Mouse (Mus musculus) myocyte (in vitro differentiated cells): Measurements from ENCODE around the gene Spred2.

ENCODE experiments used
- E2F4 ChIP-seq: IDR thresholded peaks from one replicate; pipeline ENCODE4 v1.6.1; 2011; ENCODE audit warnings: mild to moderate bottlenecking, control low read depth, moderate library complexity; ENCODE audit not compliant: insufficient read depth
- MAX ChIP-seq: IDR thresholded peaks from one replicate; pipeline ENCODE4 v1.6.1; 2011; ENCODE audit warnings: low read depth, mild to moderate bottlenecking, control low read depth
- MYOD1 ChIP-seq, 3 experiments: IDR thresholded peaks; one replicate each; pipeline ENCODE4 v1.6.1; 2011; ENCODE audit warnings: control low read depth in 2 of 3, low read depth in 2 of 3, mild to moderate bottlenecking in 2 of 3, moderate library complexity in 1 of 3; ENCODE audit not compliant: insufficient read length in 2 of 3, control insufficient read depth in 1 of 3
- MYOG ChIP-seq, 3 experiments: IDR thresholded peaks; one replicate each; pipeline ENCODE4 v1.6.1; 2011; ENCODE audit warnings: control low read depth in 2 of 3, low read depth in 2 of 3, mild to moderate bottlenecking in 2 of 3; ENCODE audit not compliant: insufficient read length in 2 of 3, control insufficient read depth in 1 of 3, insufficient read depth in 1 of 3
- POLR2A ChIP-seq: IDR thresholded peaks from one replicate; pipeline ENCODE4 v1.6.1; 2011; ENCODE audit warnings: low read depth, mild to moderate bottlenecking, control low read depth, moderate library complexity; ENCODE audit not compliant: insufficient read length
- POLR2AphosphoS2 ChIP-seq: IDR thresholded peaks from one replicate; pipeline ENCODE4 v1.6.1; 2011; ENCODE audit warnings: low read depth, control low read depth; ENCODE audit not compliant: insufficient read length
- REST ChIP-seq: IDR thresholded peaks from one replicate; pipeline ENCODE4 v1.6.1; 2011; ENCODE audit warnings: mild to moderate bottlenecking, control low read depth, moderate library complexity; ENCODE audit not compliant: insufficient read depth, insufficient read length
- SRF ChIP-seq: IDR thresholded peaks from one replicate; pipeline ENCODE4 v1.6.1; 2011; ENCODE audit warnings: low read depth; ENCODE audit not compliant: control insufficient read depth, insufficient read length
- TCF12 ChIP-seq: IDR thresholded peaks from one replicate; pipeline ENCODE4 v1.6.1; 2011; ENCODE audit warnings: mild to moderate bottlenecking, control low read depth; ENCODE audit not compliant: poor library complexity, insufficient read depth, severe bottlenecking
- TCF3 ChIP-seq: IDR thresholded peaks from one replicate; pipeline ENCODE4 v1.6.1; 2011; ENCODE audit warnings: low read depth, control low read depth; ENCODE audit not compliant: insufficient read length
- USF1 ChIP-seq: IDR thresholded peaks from one replicate; pipeline ENCODE4 v1.6.1; 2011; ENCODE audit warnings: low read depth, mild to moderate bottlenecking, control low read depth, moderate library complexity

- TF ChIP-seq E2F4 (no peak), USF1 (no peak), POLR2A (no peak), TCF12 (no peak), SRF (no peak), MAX (no peak), POLR2AphosphoS2 (no peak), MYOD1 (IDR thresholded peaks at IDR 0.05; ENCODE audit: control insufficient read depth in 1 of 3, insufficient read length in 2 of 3, low read depth in 2 of 3) (no peak), REST (no peak), MYOG (IDR thresholded peaks at IDR 0.05; ENCODE audit: control insufficient read depth in 1 of 3, insufficient read depth in 1 of 3, insufficient read length in 2 of 3, low read depth in 2 of 3) (no peak), TCF3 (no peak)
Measured at GRCm38 (mm10) chr11:19987756-19988091, 63.5 kb downstream of the Spred2 start.
